Mouse (Mus musculus) G1E (cell line): Measurements from ENCODE around the gene Ankrd31.

ENCODE experiments used
- CTCF ChIP-seq: IDR thresholded peaks from 2 replicates; pipeline ENCODE4 v1.5.1; 2012; ENCODE audit warnings: low read depth, low read length, inconsistent platforms, mixed read lengths
- GATA1 ChIP-seq: IDR thresholded peaks from 2 replicates; pipeline ENCODE4 v1.6.1; 2012; ENCODE audit warnings: borderline replicate concordance, low read length, inconsistent platforms, mixed read lengths
- POLR2AphosphoS5 ChIP-seq: IDR thresholded peaks from 2 replicates; pipeline ENCODE4 v1.6.1; 2012; ENCODE audit warnings: low read depth, low read length, inconsistent platforms; ENCODE audit not compliant: insufficient replicate concordance
- TAL1 ChIP-seq: conservative IDR thresholded peaks from 2 replicates; pipeline ENCODE4 v1.6.1; 2012; ENCODE audit warnings: low read depth, low read length, inconsistent platforms, mixed read lengths

GRCm38 (mm10) chr13:96947722-96948121, 199.7 kb downstream of the Ankrd31 start:
- TF ChIP-seq CTCF (no peak), TAL1 (no peak), POLR2AphosphoS5 (no peak), GATA1 (no peak)
